Mouse (Mus musculus) ES-E14 (cell line): Measurements from ENCODE around the gene Krtap10-4.

Source experiments
- CHD2 ChIP-seq: IDR thresholded peaks from 2 replicates; pipeline ENCODE4 v1.6.1; 2014; ENCODE audit warnings: mild to moderate bottlenecking, low read depth, low read length, inconsistent platforms
- HCFC1 ChIP-seq: IDR thresholded peaks from 2 replicates; pipeline ENCODE4 v1.6.1; 2012; ENCODE audit warnings: low read length, inconsistent platforms, borderline replicate concordance; ENCODE audit not compliant: insufficient read depth
- MAFK ChIP-seq: IDR thresholded peaks from 2 replicates; pipeline ENCODE4 v1.6.1; 2014; ENCODE audit warnings: mild to moderate bottlenecking, low read depth, low read length, inconsistent platforms; ENCODE audit not compliant: insufficient read depth
- ZC3H11A ChIP-seq: IDR thresholded peaks from 2 replicates; pipeline ENCODE4 v1.6.1; 2012; ENCODE audit warnings: low read depth, mild to moderate bottlenecking, inconsistent platforms, low read length, borderline replicate concordance
- ZNF384 ChIP-seq: IDR thresholded peaks from 2 replicates; pipeline ENCODE4 v1.6.1; 2012; ENCODE audit warnings: low read depth, low read length, inconsistent platforms

DNA sequence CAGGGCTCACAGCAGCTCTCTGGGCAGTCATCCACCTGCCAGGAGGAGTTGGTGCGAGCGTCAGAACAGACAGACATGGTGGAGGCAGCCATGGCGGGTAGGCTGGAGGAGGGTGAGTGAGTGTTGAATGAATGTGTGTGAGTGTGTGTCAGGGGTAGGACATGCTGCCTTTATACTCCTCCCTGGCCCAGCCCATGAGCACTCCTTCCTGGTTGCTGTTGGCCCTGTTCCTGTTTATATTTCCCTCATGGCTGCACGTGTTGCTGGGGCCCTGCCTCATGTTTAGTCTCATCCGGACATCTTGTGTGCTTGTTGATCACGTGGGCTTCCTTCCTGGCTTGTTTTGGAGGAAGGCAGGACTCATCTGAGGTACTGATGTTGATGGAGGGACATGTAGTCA lies at the start of gene Krtap10-4:
- no peak for TF ChIP-seq MAFK
- TF ChIP-seq CHD2, result no peak
- no peak for TF ChIP-seq HCFC1
- TF ChIP-seq ZNF384, result no peak
- TF ChIP-seq ZC3H11A, result no peak
